Mouse (Mus musculus) bone marrow macrophage, adult 2 months (primary cell): Measurements from ENCODE around the gene Dync1li1.

Experiments
- CTCF ChIP-seq: IDR thresholded peaks from 2 replicates; pipeline ENCODE4 v1.5.1; 2012; ENCODE audit warnings: low read depth, mild to moderate bottlenecking, low read length, moderate library complexity
- POLR2A ChIP-seq: IDR thresholded peaks from 2 replicates; pipeline ENCODE4 v1.6.1; 2012; ENCODE audit warnings: mild to moderate bottlenecking, low read depth, low read length, borderline replicate concordance

- TF ChIP-seq POLR2A = no peak
- TF ChIP-seq CTCF = no peak
Observed at GRCm38 (mm10) chr9:114649371-114649770, 39.2 kb upstream of the Dync1li1 start.
